Mouse (Mus musculus) lung, postnatal 10 days (tissue): ENCODE measurements around the gene Peli2.
A peak's percentile ranks its signal among the peaks of the same experiment; 100 is the strongest.

Experiments
- DNase-seq: peaks from one replicate; pipeline ENCODE4 v3.0.0; 2021

Peli2 gene

DNA sequence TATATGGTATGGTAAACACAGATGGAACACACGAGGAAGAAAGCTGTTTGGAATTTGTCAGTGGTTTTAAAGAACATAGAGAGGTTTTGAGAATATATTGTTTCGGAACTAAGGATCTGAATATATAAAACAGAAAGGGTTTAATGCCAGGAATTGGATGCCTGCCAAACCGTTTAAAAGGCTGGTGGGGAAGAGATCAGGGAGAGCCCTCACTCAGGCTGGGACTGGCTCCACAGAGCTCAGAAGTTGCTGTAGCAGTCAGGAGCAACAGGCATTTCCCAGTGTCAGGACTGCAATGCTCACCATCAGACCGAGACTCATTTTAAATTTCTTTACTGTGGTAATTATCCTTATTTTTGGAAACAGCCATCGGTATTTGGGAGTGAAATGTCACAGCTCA lies 76.2 kb downstream of the Peli2 start:
- DNase-seq: no peak

DNA sequence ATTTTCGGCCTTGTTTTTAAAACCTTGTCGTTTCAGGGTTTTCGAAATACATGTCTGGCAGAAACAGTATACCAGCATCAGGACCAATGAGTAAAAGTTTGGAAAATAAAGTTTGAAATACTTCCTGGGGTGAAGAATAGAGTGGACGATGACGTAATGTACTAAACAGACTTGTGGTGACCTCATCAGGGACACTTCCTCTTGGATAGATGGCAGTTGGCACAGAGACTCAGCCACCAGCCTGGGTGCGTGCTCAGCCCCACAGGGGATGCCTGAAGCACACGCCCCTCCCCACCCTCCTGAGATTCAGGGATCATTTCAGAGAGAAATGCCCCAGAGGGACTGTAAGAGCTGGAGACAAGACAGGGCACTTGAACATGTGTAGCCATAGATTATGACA lies 76.7 kb downstream of the Peli2 start:
- DNase-seq: peak; percentile 34

DNA sequence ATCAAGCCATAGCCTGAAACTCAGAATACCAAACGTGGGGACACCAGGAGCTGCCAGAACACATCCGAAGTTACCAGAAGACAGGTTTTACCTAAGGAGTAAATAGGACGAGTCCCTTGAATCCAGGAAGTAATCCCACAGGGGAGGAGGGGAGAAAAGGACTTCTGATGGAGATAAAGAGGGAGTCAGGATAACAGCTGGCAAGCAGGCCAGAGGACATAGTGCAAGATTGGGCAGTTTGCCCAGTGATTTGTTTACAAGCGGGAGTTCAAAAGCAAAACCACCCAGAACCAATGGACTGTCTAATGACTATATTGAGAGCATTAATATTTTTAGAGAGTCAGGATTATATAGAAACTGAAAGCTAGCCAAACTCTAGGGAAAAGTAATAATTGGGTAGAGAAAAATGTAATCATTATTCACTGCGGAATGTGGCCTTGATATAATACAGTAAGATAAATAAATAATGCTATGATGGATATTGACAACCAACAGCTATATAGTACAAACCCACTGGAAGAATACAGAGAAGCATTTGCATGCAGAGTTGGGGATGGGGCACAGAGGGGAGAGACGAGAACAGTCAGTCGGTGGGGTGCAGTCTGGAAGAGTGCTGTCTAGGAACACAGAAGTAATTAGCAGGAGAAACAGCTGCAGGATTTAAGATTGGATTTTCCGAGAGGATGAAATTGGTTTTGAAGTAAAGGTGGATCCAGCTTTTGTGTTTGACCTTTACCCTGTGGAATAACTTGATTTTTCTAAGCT lies 77.7 kb downstream of the Peli2 start:
- DNase-seq: peak; percentile 84

DNA sequence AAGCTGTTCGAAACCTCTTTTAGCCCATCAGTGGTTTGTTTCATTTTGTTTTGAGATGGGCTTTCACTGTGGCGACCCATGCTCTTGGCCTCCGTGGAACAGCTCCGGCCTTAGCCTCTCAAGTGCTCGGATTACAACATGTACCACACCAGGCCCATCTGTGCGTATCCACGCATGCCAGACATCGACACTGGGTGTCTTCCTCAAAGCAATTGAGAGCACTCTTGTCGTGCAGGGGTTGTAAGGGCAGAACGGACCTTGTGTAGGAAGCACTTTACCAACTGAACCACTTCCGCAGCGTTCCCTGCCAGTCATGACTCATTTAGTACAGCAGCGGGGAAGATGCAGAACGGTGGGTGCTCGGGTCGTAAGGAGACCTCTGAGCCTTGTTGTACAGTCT lies 78.3 kb downstream of the Peli2 start:
- no peak for DNase-seq

DNA sequence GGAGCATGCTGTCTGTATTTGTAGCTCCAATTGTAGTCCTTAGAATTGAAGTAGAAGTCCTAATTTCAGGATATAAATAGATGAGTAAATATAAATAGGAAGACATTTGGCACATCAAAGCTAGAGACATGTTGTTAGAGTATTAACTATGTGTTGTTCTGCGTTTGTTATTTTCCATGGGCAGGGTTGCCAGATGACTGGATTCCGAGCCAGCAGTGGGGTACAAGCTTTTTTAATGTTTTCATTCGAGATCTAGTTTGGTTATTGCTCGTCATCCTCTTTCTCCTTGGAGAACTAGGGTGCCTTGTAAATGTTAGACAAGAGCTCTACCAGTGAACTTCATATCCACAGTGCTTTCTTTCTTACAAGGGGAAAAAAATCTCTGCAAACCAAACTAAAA lies 78.9 kb downstream of the Peli2 start:
- peak; percentile 59 for DNase-seq

DNA sequence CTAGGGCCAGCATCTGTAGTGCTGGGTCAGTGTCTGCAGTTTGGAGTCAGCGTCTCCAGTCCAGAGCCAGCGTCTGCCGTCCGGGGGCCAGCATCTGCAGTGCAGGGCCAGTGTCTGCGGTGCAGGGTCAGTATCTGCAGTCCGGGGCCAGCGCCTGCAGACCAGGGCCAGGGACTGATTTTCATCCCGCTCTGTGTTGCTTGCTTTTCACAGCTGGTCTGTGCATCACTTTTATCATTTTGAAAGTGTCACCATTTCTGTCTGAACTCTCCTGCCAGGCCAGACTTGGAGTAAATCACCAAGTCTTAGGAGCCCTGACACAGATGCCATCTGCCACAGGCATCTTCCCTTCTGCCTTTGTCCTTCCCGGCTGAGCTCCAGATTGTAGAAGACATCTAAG lies 79.7 kb downstream of the Peli2 start:
- DNase-seq: peak; percentile 39

DNA sequence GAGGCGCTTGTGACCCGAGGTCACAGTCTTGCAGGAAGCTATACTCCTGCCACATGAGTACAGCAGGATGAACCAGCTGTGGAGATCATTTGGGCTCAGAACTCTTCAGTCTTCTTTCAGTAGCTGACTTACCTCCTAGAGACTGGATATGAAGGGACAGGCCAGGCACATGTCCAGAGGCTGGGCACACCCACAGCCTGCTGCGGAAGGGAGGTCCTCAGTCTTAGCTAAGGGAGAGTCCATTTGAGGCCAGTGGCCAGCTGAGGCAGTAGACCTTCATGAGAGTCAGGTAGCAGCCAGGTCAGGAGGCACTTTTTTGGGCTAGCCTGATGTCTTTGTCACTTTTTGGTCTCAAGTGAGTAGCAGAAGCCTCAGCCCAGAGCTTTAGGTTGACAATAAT lies 80.2 kb downstream of the Peli2 start:
- peak; percentile 45 for DNase-seq

DNA sequence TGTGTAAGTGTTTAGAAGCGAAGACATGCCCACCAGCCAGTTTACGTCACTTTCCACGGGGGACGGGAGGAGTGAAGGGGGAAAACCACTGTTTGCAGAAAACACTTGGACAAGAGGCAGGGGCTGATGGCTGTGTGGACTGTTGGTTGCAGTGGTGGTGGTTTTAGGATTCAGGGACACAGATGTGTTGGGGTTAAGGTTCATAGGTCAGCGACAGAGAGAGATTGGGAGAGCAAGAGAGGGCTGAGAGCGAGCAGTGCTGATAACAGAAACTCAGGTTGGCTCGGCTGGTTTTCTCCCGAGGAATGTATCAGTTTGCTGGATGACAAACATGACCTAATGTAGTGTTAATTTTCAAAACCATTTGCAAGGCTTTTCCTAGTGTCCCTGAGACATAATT lies 80.8 kb downstream of the Peli2 start:
- no peak for DNase-seq

DNA sequence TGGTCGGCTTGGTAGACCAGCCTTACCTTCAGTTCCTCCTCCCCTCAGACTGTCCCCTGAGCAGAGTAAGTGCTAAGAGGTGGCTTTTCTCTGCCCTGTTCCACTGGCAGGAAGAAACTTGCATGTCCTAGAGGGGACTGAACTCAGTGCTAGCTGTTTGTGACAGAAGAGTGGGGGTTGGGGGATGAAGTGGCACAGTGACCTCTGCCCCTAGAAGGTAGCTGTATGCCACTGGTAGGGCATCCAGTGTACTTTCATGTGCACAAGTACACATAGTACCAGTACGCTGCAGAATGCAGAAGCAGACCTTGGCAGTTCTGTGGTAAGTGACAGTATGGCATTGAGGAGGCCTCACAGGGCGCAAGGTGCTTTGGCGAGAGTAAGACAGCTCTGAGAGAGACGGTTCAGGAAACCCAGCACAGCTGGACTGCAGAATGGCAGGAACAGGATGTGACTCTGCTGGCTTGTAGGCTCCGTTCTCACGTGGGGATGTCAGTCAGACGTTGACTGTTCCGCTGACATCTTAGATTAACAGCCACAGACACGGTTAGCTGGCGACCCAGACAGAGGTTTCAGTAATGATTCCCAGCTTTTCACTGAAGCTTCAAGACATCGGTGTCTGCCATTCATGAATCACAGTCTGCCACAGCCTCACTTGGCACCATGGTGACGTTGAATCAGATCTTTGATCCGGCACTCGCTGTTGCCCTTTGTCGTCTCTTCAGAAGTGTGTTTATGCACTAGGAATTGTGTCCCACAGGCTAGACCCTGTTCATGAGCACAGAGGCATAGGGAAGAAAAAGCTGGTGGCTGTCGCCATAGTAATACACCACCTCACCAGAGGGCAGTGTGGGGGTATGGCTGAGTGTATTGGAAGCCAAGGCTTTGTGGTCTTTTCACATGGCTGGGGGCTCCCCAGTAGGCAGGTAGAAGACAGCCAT lies 81.7 kb downstream of the Peli2 start:
- no peak for DNase-seq

DNA sequence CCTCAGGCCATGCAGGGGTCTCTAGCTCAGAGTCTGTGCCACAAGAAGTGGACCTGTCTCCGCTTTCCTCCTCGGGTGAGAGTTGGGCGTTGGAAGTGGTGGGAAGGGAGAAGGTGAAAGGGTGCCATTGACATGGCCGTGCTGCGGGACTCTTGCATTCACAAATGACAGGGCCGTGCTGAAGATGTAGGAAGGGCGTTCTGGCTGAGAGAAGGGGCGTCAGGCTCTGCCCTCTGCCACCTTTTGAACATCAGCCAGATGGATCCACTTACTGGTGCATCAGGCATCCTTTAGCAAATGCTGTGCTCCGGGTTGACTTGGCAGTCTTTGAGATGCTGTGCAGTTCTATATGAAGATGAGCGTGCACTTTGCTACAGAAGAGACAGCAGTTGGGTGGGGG lies 84.4 kb downstream of the Peli2 start:
- no peak for DNase-seq

DNA sequence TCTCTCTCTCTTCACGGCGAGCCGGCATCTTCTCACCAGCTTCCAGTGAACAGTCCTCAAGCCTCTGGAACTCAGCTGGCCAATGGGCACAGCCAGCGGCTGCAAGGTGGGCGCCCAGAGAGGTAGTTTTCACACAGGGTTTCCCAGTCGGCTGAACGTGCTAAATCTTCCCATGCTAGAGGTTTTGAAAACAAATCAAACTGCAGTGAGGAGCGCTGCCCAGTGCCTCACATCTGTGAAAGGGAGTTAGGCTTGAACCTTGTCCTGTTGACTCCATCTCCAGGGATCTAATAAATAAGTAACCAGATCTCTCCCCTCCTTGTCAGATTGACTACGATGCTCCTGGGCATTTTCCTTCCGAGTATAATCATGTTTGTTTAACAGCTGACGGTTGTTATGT lies 85.0 kb downstream of the Peli2 start:
- DNase-seq: no peak

DNA sequence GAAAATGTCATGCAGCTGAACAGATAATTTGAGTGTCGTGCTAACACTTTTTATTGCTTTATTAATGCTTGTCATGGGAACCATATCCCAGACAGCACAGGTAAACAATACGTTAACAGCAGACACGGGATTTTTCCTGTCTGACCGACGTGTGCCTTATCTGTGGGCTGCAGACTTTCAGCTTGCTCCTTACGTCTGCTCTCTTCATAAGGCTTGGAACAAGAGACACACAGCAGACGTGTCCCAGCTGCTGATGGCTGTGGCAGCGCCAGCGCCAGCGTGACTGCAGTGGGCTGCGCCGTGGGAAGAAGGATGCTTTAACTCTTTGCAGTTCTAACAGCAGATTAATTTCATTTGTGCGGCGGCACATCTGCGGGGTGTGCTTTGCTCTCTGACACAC lies 86.5 kb downstream of the Peli2 start:
- peak; percentile 72 for DNase-seq

DNA sequence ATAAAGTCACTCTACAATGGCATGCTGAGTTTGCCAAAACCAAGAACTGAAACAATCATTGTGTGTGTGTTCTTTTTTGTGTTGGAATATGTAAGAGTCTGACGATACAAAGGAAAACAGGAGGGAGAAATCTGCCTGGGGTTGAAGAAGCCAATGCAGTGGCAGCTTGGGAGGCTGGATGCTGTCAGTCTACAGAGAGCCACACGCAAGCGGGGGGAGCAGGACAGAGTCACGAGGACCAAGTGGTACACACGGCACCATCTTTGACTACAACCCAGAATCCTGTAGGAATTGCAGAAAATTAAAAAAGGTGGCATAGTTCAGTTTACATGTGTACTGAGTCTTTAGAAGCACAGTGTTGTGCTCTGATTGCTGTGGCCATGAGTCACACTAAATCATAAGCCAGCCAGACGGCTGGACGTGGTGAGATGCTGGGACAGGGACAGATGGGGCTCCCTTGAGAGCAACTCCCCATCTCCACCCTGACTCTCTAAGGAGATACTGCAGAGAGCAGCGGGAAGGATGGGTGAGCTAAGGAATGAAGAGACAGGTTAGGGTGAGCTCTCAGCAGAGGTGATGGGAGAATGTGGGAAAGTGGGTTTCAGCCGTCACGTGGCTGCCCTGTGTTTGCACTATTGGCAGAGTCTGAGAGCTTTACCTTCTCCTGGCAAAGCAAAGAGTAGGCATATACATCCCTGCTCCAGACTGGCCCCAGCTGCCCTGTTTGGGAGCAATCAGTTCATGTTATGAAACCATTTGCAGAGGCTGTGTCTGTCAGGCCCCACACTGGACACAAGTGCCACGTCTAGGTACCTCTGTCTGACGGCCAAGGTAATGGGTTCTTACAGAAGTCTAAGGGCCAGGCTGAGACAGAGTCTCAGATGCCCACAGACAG lies 87.4 kb downstream of the Peli2 start:
- no peak for DNase-seq

DNA sequence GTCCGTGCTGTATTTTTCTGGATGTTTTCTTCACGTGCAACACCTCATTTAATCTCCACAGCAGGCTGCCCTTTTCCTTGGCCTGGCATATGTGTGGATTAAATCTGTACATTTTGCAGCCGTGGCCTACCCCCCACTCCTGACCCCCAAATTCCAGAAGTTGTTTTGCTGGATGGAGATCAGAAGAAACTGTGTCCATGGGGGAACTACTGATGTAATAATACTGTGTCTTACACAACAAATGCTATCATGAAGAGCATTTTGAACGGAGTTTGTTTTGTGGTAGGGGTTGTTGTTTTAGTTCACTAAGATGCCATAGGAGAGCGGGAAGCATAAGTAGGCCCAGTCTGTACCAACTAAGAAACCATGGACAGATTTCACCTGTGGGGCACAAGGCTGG lies 88.8 kb downstream of the Peli2 start:
- no peak for DNase-seq

DNA sequence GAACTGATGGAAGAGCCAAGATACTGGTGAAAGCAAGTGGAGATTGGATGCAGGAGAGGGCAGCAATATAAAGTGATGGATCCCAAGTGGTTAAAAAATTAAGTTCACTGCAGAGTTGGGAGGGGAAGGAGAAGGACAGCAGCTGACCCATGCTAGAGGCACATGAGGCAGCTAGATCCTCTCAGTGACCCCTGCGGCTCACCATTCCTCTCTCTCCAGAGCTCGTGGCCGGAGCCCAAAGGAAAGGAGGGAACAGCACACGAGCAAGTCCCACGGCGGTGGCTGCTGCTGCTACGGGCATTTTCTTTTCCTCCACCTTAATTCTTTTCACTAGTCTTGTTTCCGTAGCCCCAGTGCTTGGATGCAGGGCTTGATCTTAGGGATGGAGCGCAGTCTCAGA lies 89.5 kb downstream of the Peli2 start:
- peak; percentile 56 for DNase-seq

DNA sequence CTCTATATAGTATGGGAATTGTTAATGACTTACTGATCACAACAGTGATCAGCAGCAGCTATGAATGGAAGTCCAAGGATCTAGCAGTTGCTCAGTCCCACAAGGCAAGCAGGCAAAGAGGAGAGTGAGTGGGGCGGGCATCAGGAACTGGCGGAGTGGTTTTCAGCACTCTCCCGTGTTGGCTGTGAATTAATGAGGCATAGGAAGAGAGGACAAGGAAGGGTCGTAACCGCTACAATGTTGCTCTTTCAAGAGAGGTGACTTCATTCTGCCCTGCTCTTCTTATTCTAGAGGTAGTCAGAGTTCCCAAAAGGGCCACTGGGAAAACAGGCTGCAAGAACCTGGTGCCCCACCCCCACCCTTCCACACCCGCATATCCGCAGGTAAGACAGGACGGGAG lies 90.9 kb downstream of the Peli2 start:
- DNase-seq: no peak

DNA sequence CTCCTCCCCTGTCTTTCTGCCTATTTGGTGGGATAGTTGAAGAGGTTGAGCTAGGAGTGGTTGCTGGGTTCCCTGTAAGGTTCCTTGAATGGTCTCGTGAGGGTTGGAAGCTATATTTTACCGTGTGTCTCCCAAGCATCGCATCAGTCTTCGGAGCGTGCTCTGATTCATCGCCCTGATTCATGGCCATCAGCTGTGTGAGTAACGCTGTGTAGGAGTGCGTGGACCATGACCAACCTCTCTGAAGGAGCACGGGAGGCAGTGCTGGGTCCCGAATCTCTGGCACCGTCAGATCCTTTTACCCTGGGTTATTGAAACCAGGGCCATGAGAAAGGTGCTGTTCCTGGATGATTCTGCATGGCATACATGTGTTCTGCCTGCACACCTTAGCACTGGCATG lies 92.2 kb downstream of the Peli2 start:
- no peak for DNase-seq

DNA sequence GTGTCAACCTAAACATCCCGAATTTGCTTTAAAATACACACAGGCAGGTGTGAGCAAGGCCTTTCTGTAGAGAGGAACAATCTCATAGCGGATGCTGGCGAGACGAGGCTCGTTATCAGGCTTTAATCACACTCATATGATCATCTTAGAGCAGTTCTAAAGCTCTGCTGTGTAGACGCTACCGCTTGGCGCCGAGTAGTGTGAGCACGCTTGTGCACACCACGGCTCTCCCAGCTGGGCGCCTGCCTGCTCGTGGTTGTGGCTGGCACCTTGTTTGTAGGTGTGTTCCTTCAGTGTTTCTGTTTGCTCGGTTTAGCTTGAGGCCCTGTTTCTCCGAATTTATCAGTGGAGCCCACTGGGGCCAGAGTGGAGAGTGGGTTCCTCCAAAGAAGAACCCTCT lies 93.0 kb downstream of the Peli2 start:
- DNase-seq: no peak

DNA sequence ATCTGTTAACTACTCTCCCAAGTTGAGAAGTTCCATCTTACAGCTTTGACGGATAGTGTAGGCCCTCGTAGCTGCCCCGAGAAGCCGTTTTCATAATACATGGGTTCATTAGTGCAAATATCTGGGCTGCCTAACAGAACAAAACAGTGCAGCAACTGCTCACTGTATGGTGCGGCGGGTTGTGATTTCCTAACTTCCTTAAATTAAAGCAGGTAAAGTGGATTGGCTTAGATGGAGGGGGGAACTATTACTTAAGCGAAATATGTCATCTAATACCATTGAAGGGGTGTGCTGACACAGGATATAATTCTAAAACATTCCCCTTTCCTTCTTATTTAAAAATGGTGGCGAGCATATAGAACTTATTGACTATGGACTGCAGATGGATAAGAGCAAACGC lies 101.4 kb downstream of the Peli2 start:
- DNase-seq: no peak

DNA sequence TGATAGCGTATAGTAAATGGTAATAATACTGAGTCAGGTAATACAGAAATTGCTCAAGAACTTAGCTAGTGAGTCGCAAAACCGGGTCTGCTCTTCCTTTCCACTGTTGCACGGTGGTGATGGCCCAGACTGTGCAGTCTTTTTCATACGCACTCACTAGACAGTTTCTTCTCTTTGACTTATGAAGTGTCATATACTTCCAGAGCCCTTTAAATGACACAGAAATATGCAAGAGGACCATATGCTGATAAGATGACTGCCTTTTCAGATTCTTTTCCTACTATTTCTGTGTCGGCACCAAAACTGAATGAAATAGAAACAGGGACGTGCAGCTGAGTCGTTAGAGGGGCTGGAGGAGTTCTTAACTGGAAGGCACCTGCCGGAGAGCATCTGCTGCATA lies 102.1 kb downstream of the Peli2 start:
- no peak for DNase-seq

DNA sequence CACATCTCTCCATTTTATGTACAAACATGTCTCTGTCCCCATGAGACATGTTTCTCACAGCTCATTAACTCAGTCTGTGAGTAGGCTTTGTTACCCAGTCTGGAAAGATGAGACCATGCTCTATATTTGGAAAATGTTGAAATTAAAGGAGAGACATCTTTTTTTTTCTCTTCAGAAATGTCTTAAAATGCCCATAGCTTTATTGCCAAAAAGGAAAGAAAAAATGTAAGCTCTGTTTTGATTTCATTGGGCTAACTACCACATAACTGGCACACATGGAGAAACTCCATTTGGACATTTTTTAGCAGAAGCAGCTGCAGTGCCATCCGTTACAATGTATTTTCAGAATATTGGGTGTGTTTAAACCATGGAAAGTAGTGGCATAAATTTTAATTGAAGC lies 103.6 kb downstream of the Peli2 start:
- DNase-seq: no peak

DNA sequence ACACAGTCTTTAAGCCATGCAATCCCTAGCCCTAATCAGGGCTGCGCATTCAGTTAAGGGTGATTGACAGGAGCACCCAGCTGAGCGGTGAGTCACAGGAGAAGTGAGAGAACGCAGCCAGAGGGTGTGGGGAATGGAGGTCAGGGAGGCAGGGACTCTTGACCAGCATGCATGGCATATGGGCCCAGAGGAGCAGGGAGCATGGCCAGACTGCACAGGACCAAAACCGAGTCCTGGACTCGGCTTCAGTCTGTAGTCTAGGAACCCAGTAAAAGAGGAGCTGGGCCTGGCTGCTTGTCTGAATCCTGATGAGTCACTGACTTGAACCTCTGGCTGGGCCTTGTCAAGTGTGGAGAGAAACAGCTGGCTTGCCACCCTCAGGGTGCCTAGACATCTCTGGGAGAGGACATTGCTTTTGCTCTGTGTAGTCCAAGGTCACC lies 104.3 kb downstream of the Peli2 start:
- peak; percentile 16 for DNase-seq

DNA sequence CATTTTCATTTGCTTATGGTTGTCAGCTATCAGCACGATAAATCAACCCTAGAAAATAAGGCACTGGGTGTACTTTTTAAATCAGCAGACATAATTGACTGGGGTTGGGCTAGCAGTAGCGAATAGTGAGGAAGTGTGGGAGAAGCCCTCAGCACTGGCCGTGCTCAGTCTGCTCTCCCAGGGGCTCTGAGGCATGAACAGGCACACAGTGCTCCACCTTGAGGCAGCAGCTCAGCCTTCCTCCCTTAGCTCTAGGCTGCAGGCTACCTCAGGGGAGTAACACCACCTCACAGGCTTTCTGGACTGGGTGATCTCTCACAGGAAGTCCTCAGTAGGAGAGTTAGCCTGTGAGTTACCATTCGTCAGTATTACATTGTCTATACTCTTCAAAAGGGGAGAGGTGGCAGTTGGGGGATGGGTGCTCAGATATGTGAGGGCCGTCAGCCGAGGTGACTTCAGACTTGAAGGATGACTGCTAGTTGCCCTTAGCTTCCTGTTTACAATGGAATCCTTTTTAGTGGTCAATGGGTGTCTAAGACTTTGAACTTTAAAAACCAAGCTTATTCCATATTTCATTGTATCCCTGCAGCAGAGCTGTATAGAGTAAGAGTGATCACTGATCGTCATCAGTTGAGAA lies 105.3 kb downstream of the Peli2 start:
- peak; percentile 26 for DNase-seq
